Mouse (Mus musculus): ENCODE measurements at regions not wholly inside any gene's neighbourhood (a gene's known extent, or its start where the extent isn't known, plus 50 kb on each side); places are given as distances from the start of the nearest gene placed in this dataset.
A peak's percentile ranks its signal among the peaks of the same experiment; 100 is the strongest.
"Not testable (repeated sequence)": the region's sequence is repeated elsewhere in the genome, so short reads cannot be mapped to it uniquely, and the experiment has no call there.

- DNase-seq, result no peak
These were observed 259.0 kb downstream of the Nek10 start for GRCm38 (mm10) chr14:15061966-15062860.

GRCm38 (mm10) chr14:15062861-15063418 lies 259.7 kb downstream of the Nek10 start:
- no peak for DNase-seq

- no peak for DNase-seq
These were observed 261.8 kb downstream of the Nek10 start for GRCm38 (mm10) chr14:15064991-15065525.

- DNase-seq, result peak in 1 of 2 experiments; percentile 2
These were observed 272.7 kb downstream of the Nek10 start for GRCm38 (mm10) chr14:15075877-15076276.

- DNase-seq, result no peak
These were observed 279.7 kb downstream of the Nek10 start for GRCm38 (mm10) chr14:15082889-15083288.

- DNase-seq, result no peak
These were observed 280.6 kb downstream of the Nek10 start for GRCm38 (mm10) chr14:15083812-15084211.

GRCm38 (mm10) chr14:15087061-15087460 lies 283.8 kb downstream of the Nek10 start:
- peak in 1 of 2 experiments; percentile 3 for DNase-seq

GRCm38 (mm10) chr14:15096865-15097264 lies 293.6 kb downstream of the Nek10 start:
- no peak for DNase-seq

GRCm38 (mm10) chr14:15099909-15100308 lies 296.7 kb downstream of the Nek10 start:
- no peak for DNase-seq

- DNase-seq, result no peak
These were observed 304.6 kb downstream of the Nek10 start for GRCm38 (mm10) chr14:15107795-15108321.

GRCm38 (mm10) chr14:15119745-15120144 lies 316.5 kb downstream of the Nek10 start:
- peak in 1 of 2 experiments; percentile 8 for DNase-seq

GRCm38 (mm10) chr14:15128157-15128556 lies 310.6 kb downstream of the Lrrc3b start:
- DNase-seq, result no peak

- DNase-seq, result not testable (repeated sequence)
These were observed 297.9 kb downstream of the Lrrc3b start for GRCm38 (mm10) chr14:15140871-15141270.

GRCm38 (mm10) chr14:15142839-15143238 lies 295.9 kb downstream of the Lrrc3b start:
- peak; percentile 44 to 65 for DNase-seq

- DNase-seq, result peak; percentile 7 to 39
These were observed 290.3 kb downstream of the Lrrc3b start for GRCm38 (mm10) chr14:15148516-15148915.

Data from kidney, adult 8-10 months (tissue).